Mouse (Mus musculus) intestine, embryonic 16.5 days (tissue): ENCODE results near the gene Olfr1322. TPM values are rescaled to one million over a fixed set of nuclear protein-coding genes. Genes with fewer than 3 reads are reported as not detected.

ENCODE experiments used
- ATAC-seq: fragments of 200-750 bp; cut with Nextera tagmentation; 2 replicates; pipeline ENCODE4 v1.8.0; 2017; ENCODE audit warnings: moderate TSS enrichment, moderate library complexity
- H3K27ac ChIP-seq: fragments of 300-500 bp; sonication (generic); 2 replicates; pipeline ENCODE4 v1.5.1; 2014; ENCODE audit warnings: mild to moderate bottlenecking, low read length
- H3K27me3 ChIP-seq: fragments of 300-500 bp; sonication (generic); replicated peaks from 2 replicates; pipeline ENCODE4 v1.6.1; 2014; ENCODE audit warnings: low read length, control low read depth, mixed read lengths; ENCODE audit not compliant: control insufficient read depth, insufficient read depth
- H3K36me3 ChIP-seq: fragments of 300-500 bp; sonication (generic); 2 replicates; pipeline ENCODE4 v1.6.1; 2014; ENCODE audit warnings: low read length, control low read depth; ENCODE audit not compliant: control insufficient read depth, insufficient read depth
- H3K4me1 ChIP-seq: fragments of 300-500 bp; sonication (generic); 2 replicates; pipeline ENCODE4 v1.6.1; 2014; ENCODE audit warnings: low read length, control low read depth, mixed read lengths; ENCODE audit not compliant: control insufficient read depth, insufficient read depth
- H3K4me2 ChIP-seq: fragments of 300-500 bp; sonication (generic); 2 replicates; pipeline ENCODE4 v1.6.1; 2014; ENCODE audit warnings: low read depth, low read length, control low read depth
- H3K4me3 ChIP-seq: fragments of 300-500 bp; sonication (generic); 2 replicates; pipeline ENCODE4 v1.5.1; 2014; ENCODE audit warnings: mild to moderate bottlenecking, low read length
- H3K9ac ChIP-seq: fragments of 300-500 bp; sonication (generic); 2 replicates; pipeline ENCODE4 v1.6.1; 2014; ENCODE audit warnings: low read depth, low read length
- H3K9me3 ChIP-seq: fragments of 300-500 bp; sonication (generic); 2 replicates; pipeline ENCODE4 v1.6.1; 2016; ENCODE audit warnings: low read length, control low read depth; ENCODE audit not compliant: control insufficient read depth
- WGBS: fragments of 180-500 bp; shearing (Covaris S2); extraction: QIAGEN DNeasy Blood & Tissue Kit; methylation state at CpG from one replicate; pipeline ENCODE4 v1.1.7; 2014; 5-methylcytosine and 5-hydroxymethylcytosine counted together
- polyA plus RNA-seq: library from polyadenylated mRNA; unstranded; fragments of >200 nt; fragmentation: Nextera tagmentation; extraction: Ambion mirVana; gene quantifications from 2 replicates; pipeline ENCODE4 v1.2.1, GENCODE M21; 2015

The Olfr1322 gene
- polyA plus RNA-seq: not detected in 2 replicates

DNA sequence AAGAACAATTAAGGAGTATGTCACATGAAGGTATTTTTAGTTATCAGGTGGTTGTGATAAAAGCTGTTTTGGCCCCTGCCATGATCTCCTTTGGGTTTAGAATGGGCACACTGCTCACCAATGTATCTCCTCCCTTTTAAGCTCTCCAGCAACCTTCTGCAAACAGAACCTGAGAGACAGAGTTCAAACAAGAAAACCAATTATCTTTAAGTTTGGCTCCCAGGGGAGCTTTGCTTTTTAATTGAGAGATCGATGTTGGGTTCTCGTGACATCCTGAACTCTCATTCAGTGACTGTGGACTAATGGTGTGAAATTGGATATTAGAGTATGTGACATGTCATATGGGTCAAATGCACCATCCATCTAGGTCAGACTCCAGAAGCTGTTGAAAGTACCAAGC lies at the start of gene Olfr1322:
Olfr1322 (minus strand) TSS at position 101 of the 400 bp plus-strand sequence.
- Histone ChIP-seq H3K4me3 (no peak within 1 kb of the TSS), H3K27me3 (no peaks in the 10 kb centered on the region), H3K9ac (no peak within 1 kb of the TSS), H3K4me1 (no peaks in the 10 kb centered on the region), H3K9me3 (no peaks in the 10 kb centered on the region), H3K36me3 (no peaks in the 10 kb centered on the region), H3K4me2 (no peak within 1 kb of the TSS), H3K27ac (no peak within 1 kb of the TSS)
- ATAC-seq: no peak
- 84% methylated on average over 2 of the region's 2 CpGs for WGBS

DNA sequence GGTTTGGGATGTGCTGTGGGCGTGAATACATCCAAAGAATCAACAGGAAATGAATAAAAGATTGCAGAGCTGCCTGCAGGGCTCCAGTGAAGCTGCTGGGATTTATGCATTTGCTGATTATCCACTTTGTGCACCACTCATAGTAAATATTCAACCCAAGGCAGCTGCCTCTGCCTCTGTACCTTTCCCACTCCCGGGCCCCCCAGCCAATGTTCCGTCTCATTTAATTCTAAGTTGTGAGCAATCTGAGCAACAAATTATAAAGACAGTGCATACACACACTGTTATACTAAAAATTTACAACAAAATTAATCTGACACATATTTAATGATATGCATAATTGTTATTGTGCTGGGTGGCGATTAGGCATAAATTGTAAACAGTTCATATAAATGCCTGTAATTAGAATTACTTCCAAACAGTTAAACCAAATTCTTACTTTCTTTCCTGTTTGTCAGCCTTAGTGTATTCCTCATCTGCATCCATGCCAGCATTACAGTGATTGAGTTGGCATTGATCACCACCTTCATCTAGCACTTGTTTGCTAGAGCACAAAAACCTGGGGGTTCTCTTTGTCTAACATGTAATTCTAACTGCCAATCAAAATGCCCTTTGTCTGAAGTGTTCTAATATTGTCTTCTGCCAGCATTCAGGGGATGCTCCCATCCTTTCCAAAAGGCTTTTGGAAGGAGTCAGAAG lies 13.5 kb downstream of the Olfr1322 start:
- 73% methylated on average over 4 of the region's 4 CpGs for WGBS
- no peak for ATAC-seq
- H3K36me3 ChIP-seq: no peaks in the 10 kb centered on the region
- H3K4me1 ChIP-seq: no peaks in the 10 kb centered on the region
- no peak overlapping the region for H3K4me3 ChIP-seq
- H3K27ac ChIP-seq: no peak overlapping the region
- H3K27me3 ChIP-seq: no peaks in the 10 kb centered on the region
- no peak overlapping the region for H3K9ac ChIP-seq
- H3K4me2 ChIP-seq: no peak overlapping the region
- H3K9me3 ChIP-seq: no peaks in the 10 kb centered on the region

Other genes with a start within 250 kb of the Olfr1322 start
- not detected in 2 replicates for gene Olfr1320, start 219.2 kb downstream of the Olfr1322 start, polyA plus RNA-seq
- not detected in 2 replicates for gene Olfr1321, start 156.4 kb downstream of the Olfr1322 start, polyA plus RNA-seq
- gene Igsf1, start 93.7 kb downstream of the Olfr1322 start, polyA plus RNA-seq: 1.2 and 2.6 TPM in 2 replicates
- not detected in 2 replicates for gene Olfr1323, start 127.9 kb upstream of the Olfr1322 start, polyA plus RNA-seq